Mouse (Mus musculus): ENCODE results near the gene Zim1. TPM values are rescaled to one million over a fixed set of nuclear protein-coding genes. Genes with fewer than 3 reads are reported as not detected.

The Zim1 gene
- 10 to 100 TPM; 19.1 to 20.3 TPM for total RNA-seq (2021)
- long read RNA-seq, partial matches to known transcripts = 0 of 1 reads
- long read RNA-seq, other reads (novel, unspliced or antisense) = 1 of 1 reads

DNA sequence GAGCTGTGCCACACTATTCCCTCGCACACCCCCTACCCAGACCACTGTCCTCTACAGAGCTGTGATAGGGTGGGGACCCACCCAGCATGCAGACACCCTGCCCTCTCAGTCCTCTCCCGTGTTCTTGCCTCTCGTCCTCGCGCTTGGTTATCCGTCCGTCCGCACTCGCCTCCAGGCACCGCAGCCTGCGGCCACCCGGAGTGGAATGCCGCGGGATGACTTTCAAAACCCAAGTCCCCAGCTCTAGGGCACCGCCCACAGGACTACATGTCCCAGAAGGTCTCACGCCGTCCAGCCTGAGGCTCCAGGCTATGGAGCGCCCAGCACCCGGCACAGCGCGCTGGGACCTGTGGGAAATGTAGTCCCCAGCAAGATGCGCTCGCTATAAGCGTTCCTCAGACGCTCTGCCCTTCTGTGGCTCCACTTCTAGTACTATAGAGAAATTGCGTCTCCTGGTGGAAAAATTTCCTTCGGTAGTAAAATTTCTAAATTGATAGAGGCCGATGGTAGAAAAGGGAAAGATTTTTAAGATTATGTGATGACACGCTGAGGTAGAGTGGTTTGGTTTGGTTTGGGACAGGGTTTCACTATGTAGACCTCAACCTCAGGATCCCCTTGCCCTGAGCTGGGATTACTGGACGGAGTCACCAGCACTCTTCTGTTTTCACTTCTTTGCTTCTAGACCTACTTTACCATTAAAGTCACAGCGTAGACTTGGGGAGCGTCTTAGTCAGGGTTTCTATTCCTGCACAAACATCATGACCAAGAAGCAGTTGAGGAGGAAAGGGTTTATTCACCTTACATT lies at the start of gene Zim1:
TSS of gene Zim1 (minus strand) at position 210 of the 805 bp plus-strand sequence.
- peak; percentile 81 to 87 for DNase-seq (ENCODE audit: low spot score in 2 of 2)

DNA sequence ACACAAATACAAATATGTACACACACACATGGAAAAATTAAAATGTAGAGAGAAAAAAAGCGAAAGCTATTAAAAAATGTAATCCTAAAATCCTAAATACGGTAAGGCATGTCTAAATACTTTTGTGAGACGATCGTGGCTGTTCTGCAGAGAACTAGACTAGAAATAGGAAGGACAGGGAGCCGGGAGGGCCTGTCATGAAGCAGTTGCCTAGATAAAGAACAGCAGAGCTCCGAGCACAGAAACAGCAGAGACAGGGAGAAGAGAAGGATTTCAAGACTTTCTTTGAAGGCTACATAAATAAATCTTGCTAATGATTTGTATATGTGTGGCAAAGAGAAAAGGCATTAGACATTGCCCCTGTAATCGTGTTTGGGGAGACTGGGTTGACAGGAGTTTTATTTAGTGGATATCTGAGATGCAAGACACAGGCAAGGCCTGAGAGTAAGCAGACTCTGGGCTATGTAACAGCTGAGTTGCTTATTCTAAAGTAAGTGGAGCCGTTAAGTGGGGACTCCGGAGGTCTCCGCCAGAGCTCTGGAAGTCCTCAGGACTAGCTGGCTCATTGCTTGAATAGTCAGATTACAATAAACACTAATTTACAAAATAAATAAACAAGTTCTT lies 48.1 kb upstream of the Zim1 start:
- no peak for DNase-seq (ENCODE audit: low spot score in 2 of 2)

DNA sequence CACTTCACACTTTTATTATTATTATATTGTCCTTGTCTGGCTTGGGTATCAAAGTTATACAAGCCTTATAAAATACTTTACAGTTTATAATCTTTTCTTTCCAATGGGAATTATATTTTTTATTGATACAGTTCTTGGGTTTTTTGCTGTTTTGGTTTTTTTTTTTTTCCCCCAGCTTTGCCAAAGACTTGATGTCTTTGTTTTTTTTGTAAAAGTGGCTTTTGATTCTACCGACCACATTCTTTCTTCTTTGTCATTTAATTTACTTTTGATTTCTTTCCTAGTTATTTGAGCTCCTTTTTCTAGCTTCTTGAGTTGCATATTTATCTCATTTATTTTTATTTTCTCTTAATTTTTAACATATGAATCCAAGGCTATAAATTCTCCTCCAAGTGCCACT lies 39.8 kb upstream of the Zim1 start:
- no peak for DNase-seq (ENCODE audit: low spot score in 2 of 2)

DNA sequence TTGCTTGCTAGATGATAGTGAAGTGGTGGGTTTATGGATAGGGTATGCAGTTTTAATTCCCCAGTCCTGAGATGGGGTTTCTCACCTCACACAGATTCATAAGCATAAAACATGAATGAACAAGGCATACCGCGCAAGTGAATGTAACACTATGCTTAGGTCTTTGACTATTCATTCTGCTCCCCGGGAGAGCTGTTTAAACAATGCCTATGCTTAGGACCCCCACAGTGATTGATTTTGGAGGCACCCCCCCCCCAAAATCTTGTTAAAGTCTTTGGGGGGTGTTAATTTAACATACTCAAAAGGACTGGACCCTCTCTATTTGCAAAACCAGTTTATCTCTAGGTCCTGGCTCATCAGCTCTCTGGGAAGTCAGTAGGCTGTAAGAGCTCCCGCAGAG lies 35.7 kb upstream of the Zim1 start:
- DNase-seq (ENCODE audit: low spot score in 2 of 2) = no peak

DNA sequence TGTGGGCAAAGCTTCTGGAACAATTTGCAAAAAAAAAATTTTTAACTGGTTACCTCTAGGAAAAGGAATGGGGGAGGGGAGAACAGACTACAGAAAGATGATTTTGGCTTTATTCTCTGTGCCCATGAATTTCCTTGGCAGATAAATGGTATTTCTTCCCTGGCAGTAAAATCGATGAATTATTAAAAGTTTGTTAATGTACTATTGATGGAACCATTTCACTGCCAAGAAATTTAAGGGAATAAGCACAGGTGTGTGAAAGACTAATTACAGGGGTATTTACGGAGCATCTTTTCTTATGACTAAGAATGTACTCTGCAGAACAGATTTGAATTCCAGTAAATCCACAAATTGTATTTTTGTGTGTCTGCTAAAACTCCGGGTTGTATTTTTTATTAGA lies 35.1 kb upstream of the Zim1 start:
- no peak for DNase-seq (ENCODE audit: low spot score in 2 of 2)

DNA sequence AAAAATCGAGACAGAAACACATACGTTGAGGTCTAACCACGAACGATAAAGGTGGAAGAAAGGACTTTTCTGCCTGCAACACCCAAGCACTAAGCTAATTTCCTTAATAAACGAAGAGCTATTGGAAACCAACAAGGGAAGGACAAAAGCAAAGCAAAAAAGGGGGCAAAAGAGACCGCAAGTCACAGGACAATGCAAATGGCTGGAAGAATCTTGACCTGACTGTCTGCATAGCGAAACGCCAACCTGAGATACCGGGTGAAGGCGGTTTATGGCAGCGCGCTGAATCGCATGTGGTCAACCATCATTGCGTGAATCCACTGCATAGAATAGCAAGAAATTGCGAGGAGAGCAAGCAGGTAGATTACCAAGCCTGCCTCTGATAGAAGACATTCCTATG lies 34.6 kb upstream of the Zim1 start:
- no peak for DNase-seq (ENCODE audit: low spot score in 2 of 2)

DNA sequence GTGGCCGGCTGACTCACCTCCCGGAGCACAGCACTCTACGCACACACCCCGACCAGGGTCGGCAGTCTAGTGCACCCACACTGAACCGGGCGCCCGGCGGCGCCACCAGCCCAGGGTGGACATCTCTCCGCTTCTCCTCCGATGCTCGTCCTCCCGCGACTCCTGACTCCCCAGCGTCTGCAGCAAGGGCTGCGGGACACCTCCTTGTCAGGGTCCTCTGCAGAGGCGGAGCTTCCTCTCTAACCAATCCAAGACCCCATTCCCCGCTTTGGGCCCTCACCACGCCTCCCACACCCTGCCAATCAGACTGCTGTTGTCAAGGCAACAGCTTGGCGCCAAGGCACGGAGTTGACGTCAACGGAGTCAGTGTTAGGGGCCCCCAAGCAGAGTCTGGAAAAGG lies 34.0 kb upstream of the Zim1 start, which contains the start of the genes Peg3 and Usp29:
TSS of gene Peg3 (minus strand) at position 191 of the 400 bp plus-strand sequence.
TSS of gene Usp29 (plus strand) at position 338 of the 400 bp plus-strand sequence.
- DNase-seq (ENCODE audit: low spot score in 2 of 2) = peak; percentile 83 to 87

DNA sequence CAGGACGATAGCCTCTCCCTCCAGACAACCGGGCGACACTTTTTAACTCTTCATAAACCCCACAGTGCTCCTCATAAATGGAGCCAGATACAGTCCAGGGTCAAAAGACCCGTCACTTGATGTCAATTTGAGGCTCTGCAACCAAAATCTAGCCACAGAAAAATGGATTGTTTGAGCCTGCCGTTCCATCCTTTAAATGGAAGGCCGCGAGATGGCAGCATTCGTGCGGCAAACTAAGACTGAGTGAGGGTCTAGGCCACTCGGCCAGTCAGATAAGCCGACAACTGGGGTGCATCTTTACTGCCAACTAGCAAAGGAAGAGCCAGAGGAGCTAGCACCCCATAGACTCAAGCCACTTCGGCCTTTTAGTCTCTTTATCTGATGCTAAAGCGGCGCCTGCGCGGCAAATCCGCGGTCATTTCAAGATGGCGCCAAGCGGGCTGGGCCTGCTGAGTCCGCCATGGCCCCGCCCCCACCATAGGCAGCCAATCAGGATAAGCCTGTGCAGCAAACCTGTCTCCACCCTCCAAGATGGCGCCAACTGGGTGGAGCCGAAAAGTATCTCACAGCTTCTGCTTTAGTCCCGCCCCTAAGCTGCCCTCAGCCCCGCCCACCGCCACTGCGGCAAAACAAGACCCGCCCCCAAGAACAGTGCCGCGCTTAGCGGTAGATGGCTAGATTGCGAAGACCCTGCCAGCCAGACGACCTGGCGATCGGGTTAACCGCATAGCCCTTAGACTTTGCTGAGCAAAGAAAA lies 33.0 kb upstream of the Zim1 start:
- DNase-seq (ENCODE audit: low spot score in 2 of 2) = peak; percentile 90 to 93

DNA sequence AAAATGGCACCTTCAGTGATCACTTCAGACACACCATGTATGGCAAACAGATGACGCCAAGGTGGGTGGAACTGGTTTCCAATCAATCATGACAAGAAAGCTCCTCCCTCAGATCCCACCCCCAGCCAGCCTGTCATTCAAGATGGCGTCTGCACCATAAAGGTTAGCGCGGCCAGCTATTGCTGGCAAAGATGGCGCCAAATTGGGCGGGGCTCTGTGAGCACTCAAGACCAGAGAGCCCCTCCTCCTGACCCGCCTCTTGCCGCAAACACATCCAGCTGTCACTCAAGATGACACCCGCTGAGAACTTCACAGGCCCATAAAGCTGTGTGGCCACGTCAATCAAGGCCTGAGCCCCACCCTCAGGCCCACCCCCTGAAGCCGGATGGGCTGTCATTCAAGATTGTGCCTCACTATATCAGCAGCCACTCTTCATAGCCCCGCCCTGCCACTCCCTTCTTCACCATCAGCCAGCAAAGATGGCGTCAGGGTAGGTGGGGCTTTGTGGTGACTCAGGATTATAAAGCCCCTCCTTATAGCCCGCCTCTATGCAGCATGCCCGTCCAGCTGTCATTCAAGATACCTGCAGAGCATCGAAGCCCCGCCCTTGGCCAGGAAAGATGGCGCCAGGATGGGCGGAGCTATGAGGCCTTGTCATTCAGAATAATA lies 32.1 kb upstream of the Zim1 start:
- peak; percentile 83 to 88 for DNase-seq (ENCODE audit: low spot score in 2 of 2)

DNA sequence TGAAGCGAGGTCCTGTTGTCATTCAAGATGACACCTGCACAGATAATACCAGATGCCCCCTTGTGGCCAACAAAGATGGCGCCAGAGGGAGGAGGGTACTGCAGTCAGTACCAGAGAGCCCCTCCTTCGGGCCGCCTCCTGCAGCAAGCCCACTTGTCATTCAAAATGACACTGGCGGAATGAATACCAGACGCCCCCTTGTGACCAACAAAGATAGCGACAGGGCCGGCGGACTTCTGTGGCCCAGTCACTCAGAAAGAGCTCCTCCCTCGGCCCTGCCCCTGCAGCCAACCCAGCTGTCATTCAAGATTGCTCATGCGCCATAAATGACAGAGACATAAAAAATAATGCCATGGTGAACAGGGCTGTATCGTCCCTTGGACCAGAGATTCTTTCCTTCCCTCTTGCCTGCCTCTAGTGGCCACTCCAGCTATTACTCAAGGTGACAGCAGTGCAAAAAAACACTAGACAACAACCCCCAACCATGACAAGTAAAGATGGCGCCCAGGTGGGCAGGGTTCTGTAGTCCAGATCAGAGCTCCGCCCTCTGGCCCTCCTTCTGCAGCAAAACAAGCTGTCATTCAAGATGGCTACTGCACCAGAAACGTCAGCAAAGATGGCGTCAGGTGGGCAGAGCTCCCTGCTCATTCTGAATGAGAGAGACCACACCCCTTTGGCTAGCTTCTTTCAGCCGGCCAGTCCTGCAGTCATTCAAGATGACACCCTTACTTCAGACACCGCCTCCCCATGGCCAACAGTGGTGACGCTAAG lies 31.3 kb upstream of the Zim1 start:
- DNase-seq (ENCODE audit: low spot score in 2 of 2) = peak; percentile 85 to 86

DNA sequence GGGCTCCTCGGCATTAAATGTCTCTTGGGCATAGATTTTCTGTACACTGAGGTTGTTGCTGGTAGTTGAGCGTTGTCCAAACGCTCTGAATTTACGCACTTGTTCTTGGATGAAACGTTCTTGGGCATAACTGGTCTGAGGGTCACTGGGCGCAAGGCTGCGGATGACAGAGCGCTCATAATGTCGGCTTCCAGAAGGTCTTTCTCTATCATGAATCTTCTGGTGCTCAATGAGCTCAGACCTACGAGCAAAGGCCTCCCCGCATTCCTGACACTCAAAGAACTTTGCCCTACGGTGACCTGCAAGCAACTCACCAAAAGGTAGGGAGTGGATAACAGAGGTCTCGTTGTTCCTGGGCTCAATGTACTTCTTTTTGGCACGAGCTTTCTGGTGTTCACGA lies 13.1 kb upstream of the Zim1 start:
- DNase-seq (ENCODE audit: low spot score in 2 of 2) = no peak

DNA sequence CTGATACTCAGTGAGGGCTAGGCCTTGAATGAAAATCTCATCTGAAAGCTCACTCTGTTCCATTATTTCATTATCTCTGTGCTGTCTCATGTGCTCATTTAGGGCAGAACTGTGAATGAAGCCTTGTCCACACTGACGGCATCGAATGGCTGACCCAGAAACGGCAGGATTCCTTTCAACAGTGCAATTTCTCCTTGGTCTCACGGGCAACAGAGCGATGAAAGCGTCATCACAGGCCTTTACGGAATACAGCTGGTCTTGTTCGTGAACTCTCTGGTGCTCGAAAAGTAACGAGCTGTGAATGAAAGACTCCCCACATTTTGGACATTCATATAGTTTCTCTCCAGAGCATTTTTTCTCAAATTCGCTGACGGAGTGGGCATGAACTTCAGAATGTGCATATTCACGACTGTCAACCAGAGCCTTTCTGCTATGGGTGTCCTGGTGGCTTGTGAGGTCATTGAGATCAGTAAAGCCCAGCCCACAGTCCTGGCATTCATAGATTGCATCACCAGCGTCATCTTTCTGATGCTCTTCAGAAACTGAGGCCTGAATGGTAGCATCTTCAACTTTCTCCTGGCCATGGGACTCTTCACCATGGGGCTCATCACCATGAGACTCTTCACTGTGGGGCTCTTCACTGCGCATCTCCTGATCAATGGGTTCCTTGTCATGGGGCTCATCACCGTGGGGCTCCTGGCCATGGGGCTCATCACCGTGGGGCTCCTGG lies 12.4 kb upstream of the Zim1 start:
- DNase-seq (ENCODE audit: low spot score in 2 of 2) = no peak

DNA sequence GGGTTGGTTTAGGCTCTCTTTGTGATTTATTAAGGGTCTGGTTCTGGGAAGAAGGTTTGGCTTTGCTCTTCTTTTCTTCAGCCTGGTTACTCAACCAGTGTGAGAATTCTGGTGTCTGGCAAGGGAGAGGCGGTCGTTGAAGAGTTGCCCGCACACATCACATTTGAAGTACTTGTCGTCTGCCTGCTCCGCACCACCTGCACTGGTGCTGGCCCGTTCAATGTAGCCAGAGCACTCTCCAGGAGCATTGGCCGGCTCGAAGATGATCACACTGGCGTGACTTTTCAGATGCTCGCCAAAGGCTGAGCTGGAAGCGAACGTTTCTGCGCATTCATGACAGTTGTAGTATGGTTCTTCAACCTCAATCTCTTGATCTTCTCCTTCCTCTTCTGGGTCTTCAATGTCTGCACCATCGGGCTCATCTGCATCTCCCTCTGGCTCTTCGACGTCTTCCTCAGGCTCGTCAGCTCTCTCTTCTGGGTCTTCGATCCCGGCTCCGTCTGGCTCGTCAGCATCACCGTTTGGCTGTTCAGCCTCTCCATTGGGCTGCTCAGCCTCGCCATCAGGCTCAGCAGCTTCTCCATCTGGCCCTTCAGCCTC lies 11.3 kb upstream of the Zim1 start:
- DNase-seq (ENCODE audit: low spot score in 2 of 2) = no peak

DNA sequence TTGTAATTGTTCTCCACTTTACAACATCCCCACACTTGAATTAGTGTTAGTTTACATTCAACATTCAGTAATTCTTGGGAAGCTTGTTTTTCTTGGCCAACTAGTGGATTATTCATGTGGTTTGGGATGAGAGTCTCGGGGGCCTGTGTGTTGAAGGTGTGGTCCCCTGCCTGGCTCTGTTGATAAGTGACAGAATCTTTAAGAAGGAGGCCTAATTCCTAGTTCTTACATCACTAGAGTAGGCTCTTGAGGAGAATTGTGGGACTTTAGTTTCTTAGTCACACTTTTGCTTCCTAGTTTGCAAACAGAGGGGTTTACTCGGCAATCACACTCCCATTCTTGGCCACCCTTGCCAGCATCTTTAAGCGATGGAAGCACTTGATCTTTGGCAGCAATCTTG lies 3.0 kb upstream of the Zim1 start:
- no peak for DNase-seq (ENCODE audit: low spot score in 2 of 2)

DNA sequence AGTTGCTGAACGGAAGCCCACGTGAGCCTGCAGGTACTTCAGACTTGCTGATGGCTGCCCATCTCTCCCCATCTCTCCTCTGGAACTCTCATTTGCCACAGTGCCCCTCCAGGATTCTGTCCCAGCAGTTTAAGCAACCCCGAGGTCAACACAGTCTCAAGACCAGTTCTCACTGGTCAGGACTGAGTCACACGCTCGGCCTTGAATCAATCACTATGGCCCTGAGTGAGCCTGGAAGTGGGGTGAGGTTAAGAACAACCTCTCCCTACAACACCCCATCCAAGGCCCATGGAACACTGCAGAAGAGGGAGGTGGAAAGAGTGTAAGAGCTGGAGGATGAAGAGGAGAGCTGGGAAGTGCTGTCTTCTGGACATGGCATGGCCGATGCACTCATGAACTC lies 10.7 kb downstream of the Zim1 start:
- no peak for DNase-seq (ENCODE audit: low spot score in 2 of 2)

DNA sequence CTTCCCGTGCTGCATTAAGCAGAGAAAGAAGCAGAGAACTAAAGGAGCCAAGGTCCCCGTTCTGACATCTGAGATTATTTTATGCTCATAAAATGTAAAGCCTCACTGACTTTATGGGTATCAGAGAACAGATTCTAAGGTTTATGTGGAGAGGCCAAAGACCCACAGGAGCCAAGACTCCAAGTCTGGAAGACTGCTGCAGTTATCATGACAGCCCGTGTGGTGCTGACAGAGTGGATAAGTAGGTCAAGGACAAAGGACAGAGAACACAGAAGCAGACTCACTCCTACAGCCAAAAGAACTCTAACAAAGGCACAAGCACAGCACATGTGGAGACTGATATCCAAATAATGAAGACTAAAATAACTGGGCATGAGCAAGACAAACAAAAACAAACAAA lies 29.5 kb downstream of the Zim1 start:
- DNase-seq (ENCODE audit: low spot score in 2 of 2) = no peak

DNA sequence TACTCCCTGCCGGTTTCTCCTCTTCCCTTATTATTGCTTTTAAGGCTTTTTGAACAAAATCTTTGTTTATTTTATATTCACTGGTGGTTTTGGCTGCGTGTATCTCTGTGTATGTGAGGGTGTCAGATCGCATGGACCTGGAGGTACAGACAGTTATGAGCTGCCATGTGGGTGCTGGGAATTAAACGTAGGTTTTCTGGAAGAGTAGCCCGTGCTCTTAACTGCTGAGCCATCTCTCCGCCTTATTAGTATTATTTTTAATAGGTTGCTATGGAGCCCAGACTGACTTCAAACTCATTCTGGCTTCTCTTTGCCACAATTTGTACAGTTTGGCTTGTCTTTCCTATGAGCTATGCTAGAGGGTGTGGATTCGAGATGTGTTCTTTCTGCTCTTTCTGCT lies 32.8 kb downstream of the Zim1 start:
- no peak for DNase-seq (ENCODE audit: low spot score in 2 of 2)

DNA sequence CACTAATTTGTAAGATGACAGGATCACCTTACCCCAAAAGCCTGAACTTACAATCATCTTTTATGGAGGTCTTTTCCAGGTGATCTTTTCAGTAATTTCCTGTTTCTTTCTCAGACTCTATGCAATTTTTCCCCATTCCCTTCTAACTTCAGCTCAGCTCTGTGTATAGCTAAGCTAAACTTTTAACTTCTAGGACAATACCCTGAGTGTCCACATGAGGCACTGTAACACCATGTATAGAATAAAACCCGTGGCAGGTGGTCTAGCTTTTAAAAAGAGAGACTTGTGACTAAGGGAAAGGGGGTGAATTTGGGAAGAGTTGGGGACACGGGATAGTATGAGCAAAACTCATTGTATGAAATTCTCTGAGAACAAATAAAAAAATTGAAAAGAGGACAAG lies 36.6 kb downstream of the Zim1 start:
- peak; percentile 25 to 49 for DNase-seq (ENCODE audit: low spot score in 2 of 2)

DNA sequence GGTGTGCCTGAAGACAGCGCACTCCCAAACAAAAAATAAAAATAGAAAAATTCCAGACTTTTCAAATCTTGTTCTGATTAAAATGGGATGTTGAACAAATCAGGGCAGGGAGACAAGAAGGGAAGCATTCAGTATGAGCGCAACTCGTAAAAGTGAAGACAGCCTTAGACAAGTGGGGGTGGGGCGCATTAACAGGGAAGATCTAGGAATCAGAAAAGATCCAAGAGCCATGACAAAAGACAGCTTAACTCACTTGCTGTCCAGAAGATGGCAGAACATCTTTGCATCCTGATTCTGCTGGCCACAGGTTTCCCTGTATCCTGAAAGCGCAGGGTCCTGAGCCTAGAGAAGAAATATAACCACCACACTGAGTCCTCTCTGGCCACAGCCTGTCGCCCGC lies 37.6 kb downstream of the Zim1 start:
- DNase-seq (ENCODE audit: low spot score in 2 of 2) = no peak

All from layer of hippocampus, postnatal 10 days (tissue).